Mouse (Mus musculus) spleen, adult 2 months (tissue): ENCODE data around the gene Sf3b3. TPM values are rescaled to one million over a fixed set of nuclear protein-coding genes. Genes with fewer than 3 reads are reported as not detected.

Experiments used
- DNase-seq, 2 experiments: peaks; one replicate each; pipeline versions ENCODE4 v3.0.0 to v3.0.0-alpha.2; 2012 to 2021; ENCODE audit warnings: low spot score in 2 of 2, low read depth in 1 of 2
- H3K27ac ChIP-seq: fragments of 200-500 bp; 2 replicates; pipeline ENCODE4 v1.5.1; 2012; ENCODE audit warnings: low read length, inconsistent platforms; ENCODE audit not compliant: insufficient read depth
- H3K27me3 ChIP-seq: fragments of 200-500 bp; 2 replicates; pipeline ENCODE4 v1.6.1; 2012; ENCODE audit warnings: mild to moderate bottlenecking, moderate library complexity, low read length, inconsistent platforms; ENCODE audit not compliant: control insufficient read depth, insufficient read depth
- H3K36me3 ChIP-seq: fragments of 200-500 bp; 2 replicates; pipeline ENCODE4 v1.6.1; 2012; ENCODE audit warnings: mild to moderate bottlenecking, low read length, inconsistent platforms; ENCODE audit not compliant: control insufficient read depth, insufficient read depth
- H3K4me1 ChIP-seq: fragments of 200-500 bp; 2 replicates; pipeline ENCODE4 v1.6.1; 2011; ENCODE audit warnings: inconsistent platforms; ENCODE audit not compliant: control insufficient read depth, insufficient read depth, insufficient read length
- H3K4me3 ChIP-seq: fragments of 200-500 bp; 2 replicates; pipeline ENCODE4 v1.5.1; 2011; ENCODE audit warnings: mild to moderate bottlenecking, inconsistent platforms; ENCODE audit not compliant: insufficient read depth, insufficient read length; ENCODE audit errors: extremely low read depth
- CTCF ChIP-seq: fragments of 200-500 bp; IDR thresholded peaks from 2 replicates; pipeline ENCODE4 v1.5.1; 2011; ENCODE audit warnings: mild to moderate bottlenecking, inconsistent platforms; ENCODE audit not compliant: insufficient read depth, insufficient read length, insufficient replicate concordance; ENCODE audit errors: extremely low read depth
- POLR2A ChIP-seq: fragments of 200-500 bp; IDR thresholded peaks from 2 replicates; pipeline ENCODE4 v1.6.1; 2011; ENCODE audit warnings: low read depth, low read length, inconsistent platforms
- WGBS: fragments of 180-500 bp; shearing (Covaris S2); methylation state at CpG from one replicate; pipeline ENCODE4 v1.1.7; 2018; 5-methylcytosine and 5-hydroxymethylcytosine counted together
- polyA plus RNA-seq: library from polyadenylated mRNA; depleted of rRNA; stranded (reverse); fragments of >200 nt; gene quantifications from 2 replicates; pipeline ENCODE4 v1.2.3, GENCODE M21; 2012

Gene Sf3b3
- polyA plus RNA-seq, 1 experiment = 30.5 TPM

GRCm38 (mm10) chr8:110831956-110832355 is 14.6 kb downstream of the Sf3b3 start:
- Histone ChIP-seq H3K36me3 (peaks cover 48% of the 10 kb centered on the region), H3K4me1 (no peaks in the 10 kb centered on the region), H3K27ac (no peak overlapping the region), H3K4me3 (no peak overlapping the region), H3K27me3 (no peaks in the 10 kb centered on the region)
- no peak for DNase-seq
- TF ChIP-seq POLR2A (no peak), CTCF (no peak)
- 84% methylated on average over 3 of the region's 3 CpGs for WGBS

GRCm38 (mm10) chr8:110828511-110828910 is 18.1 kb downstream of the Sf3b3 start:
- no peak for DNase-seq
- H3K27ac ChIP-seq = no peak overlapping the region
- no peaks in the 10 kb centered on the region for H3K4me1 ChIP-seq
- peaks cover 56% of the 10 kb centered on the region for H3K36me3 ChIP-seq
- no peak overlapping the region for H3K4me3 ChIP-seq
- WGBS = 82% methylated on average over 3 of the region's 3 CpGs
- TF ChIP-seq CTCF (no peak), POLR2A (no peak)
- no peaks in the 10 kb centered on the region for H3K27me3 ChIP-seq

- no peaks in the 10 kb centered on the region for H3K27me3 ChIP-seq
- H3K36me3 ChIP-seq = peaks cover 54% of the 10 kb centered on the region
- no peak overlapping the region for H3K4me3 ChIP-seq
- WGBS = 89% methylated on average over 1 of the region's 1 CpGs
- TF ChIP-seq POLR2A (no peak), CTCF (no peak)
- DNase-seq = no peak
- no peaks in the 10 kb centered on the region for H3K4me1 ChIP-seq
- H3K27ac ChIP-seq = no peak overlapping the region
Measured at GRCm38 (mm10) chr8:110824861-110825260, 21.7 kb downstream of the Sf3b3 start.

GRCm38 (mm10) chr8:110821960-110822359 is 24.6 kb downstream of the Sf3b3 start:
- WGBS = 86% methylated on average over 3 of the region's 3 CpGs
- peaks cover 68% of the 10 kb centered on the region for H3K36me3 ChIP-seq
- no peaks in the 10 kb centered on the region for H3K4me1 ChIP-seq
- no peak for DNase-seq
- no peaks in the 10 kb centered on the region for H3K27me3 ChIP-seq
- H3K27ac ChIP-seq = no peak overlapping the region
- TF ChIP-seq POLR2A (no peak), CTCF (no peak)
- H3K4me3 ChIP-seq = no peak overlapping the region

GRCm38 (mm10) chr8:110820257-110820656 is 26.3 kb downstream of the Sf3b3 start:
- peaks cover 71% of the 10 kb centered on the region for H3K36me3 ChIP-seq
- H3K4me3 ChIP-seq = no peak overlapping the region
- 93% methylated on average over 2 of the region's 2 CpGs for WGBS
- no peaks in the 10 kb centered on the region for H3K4me1 ChIP-seq
- H3K27ac ChIP-seq = no peak overlapping the region
- TF ChIP-seq CTCF (no peak), POLR2A (no peak)
- no peaks in the 10 kb centered on the region for H3K27me3 ChIP-seq
- DNase-seq = no peak

- Histone ChIP-seq H3K27me3 (no peaks in the 10 kb centered on the region), H3K4me3 (no peak overlapping the region), H3K36me3 (peaks cover 73% of the 10 kb centered on the region), H3K27ac (no peak overlapping the region), H3K4me1 (no peaks in the 10 kb centered on the region)
- no peak for DNase-seq
- TF ChIP-seq POLR2A = no peak
- WGBS = 85% methylated on average over 3 of the region's 3 CpGs
Measured at GRCm38 (mm10) chr8:110818593-110818992, 28.0 kb downstream of the Sf3b3 start.

- Histone ChIP-seq H3K4me1 (no peaks in the 10 kb centered on the region), H3K27me3 (no peaks in the 10 kb centered on the region), H3K36me3 (peaks cover 77% of the 10 kb centered on the region), H3K4me3 (no peak overlapping the region), H3K27ac (no peak overlapping the region)
- 89% methylated on average over 1 of the region's 1 CpGs for WGBS
- TF ChIP-seq CTCF = no peak
- TF ChIP-seq POLR2A = no peak
- no peak for DNase-seq
Measured at GRCm38 (mm10) chr8:110816990-110817389, 29.6 kb downstream of the Sf3b3 start.
